Mouse (Mus musculus) E14TG2a.4 (cell line): ENCODE results near the gene Ston2.

Experiments used
- H3K27me3 ChIP-seq: 2 replicates; pipeline ENCODE4 v1.6.1; 2014; ENCODE audit warnings: low read length, control low read depth; ENCODE audit not compliant: insufficient read depth
- H3K36me3 ChIP-seq: 2 replicates; pipeline ENCODE4 v1.6.1; 2014; ENCODE audit warnings: low read length, control low read depth; ENCODE audit not compliant: insufficient read depth
- H3K4me1 ChIP-seq: replicated peaks from 2 replicates; pipeline ENCODE4 v1.6.1; 2014; ENCODE audit warnings: low read depth, low read length, control low read depth
- H3K4me3 ChIP-seq: replicated peaks from 2 replicates; pipeline ENCODE4 v1.5.1; 2014; ENCODE audit warnings: mild to moderate bottlenecking, low read length
- H3K9me3 ChIP-seq: 2 replicates; pipeline ENCODE4 v1.6.1; 2014; ENCODE audit warnings: low read length, control low read depth
- CTCF ChIP-seq: conservative IDR thresholded peaks from 2 replicates; pipeline ENCODE4 v1.5.1; 2014; ENCODE audit warnings: low read length
- NANOG ChIP-seq: IDR thresholded peaks from 2 replicates; pipeline ENCODE4 v1.6.1; 2014; ENCODE audit warnings: borderline replicate concordance, low read length, mixed read lengths
- POU5F1 ChIP-seq: IDR thresholded peaks from 2 replicates; pipeline ENCODE4 v1.6.1; 2014; ENCODE audit warnings: low read length, borderline replicate concordance

The Ston2 gene

GRCm38 (mm10) chr12:91764471-91764870, 23.7 kb downstream of the Ston2 start:
- Histone ChIP-seq H3K36me3 (no peaks in the 10 kb centered on the region; the same call in 1 of the 2 replicates), H3K4me3 (no peak overlapping the region), H3K9me3 (no peaks in the 10 kb centered on the region; the same call in 1 of the 2 replicates), H3K4me1 (peaks cover 30% of the 10 kb centered on the region), H3K27me3 (no peaks in the 10 kb centered on the region)
- TF ChIP-seq POU5F1, result no peak
- TF ChIP-seq NANOG, result no peak
- no peak for TF ChIP-seq CTCF

- Histone ChIP-seq H3K27me3 (no peaks in the 10 kb centered on the region), H3K4me1 (peaks cover 23% of the 10 kb centered on the region), H3K36me3 (no peaks in the 10 kb centered on the region; the same call in 1 of the 2 replicates), H3K9me3 (no peaks in the 10 kb centered on the region; the same call in 1 of the 2 replicates), H3K4me3 (no peak overlapping the region)
- TF ChIP-seq CTCF, result no peak
Measured at GRCm38 (mm10) chr12:91759836-91760235, 28.4 kb downstream of the Ston2 start.

DNA sequence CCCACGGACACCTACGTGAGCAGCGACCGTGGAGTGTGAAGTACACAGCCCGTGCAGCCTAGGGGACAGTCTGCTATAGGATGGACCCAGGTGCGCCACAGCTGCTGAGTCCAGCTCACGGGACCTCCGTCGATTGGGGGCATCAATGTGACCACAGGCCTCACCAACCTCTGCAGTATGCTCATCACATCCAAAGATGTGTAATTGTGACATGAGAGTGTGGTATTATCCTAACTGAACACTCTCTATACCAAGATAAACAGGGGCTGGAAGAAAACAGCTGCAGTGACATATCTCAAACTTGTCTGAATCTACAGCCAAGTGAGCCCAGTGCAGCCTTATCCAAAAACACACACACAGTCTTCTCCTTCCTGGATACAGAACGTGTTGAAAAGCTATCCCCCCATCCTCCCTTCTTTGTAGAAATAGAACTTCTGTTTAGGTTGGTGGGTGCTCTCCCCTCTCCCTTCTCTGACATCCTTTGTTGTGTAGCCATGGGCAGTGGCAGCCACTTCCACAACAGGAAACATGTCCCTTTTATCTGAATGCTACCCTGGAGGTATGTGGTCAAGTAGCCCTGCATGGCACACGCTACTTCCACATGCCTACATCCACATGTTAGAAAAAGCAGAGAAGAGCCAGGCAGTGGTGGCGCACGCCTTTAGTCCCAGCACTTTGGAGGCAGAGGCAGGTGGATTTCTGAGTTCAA, 30.2 kb downstream of the Ston2 start:
- Histone ChIP-seq H3K27me3 (no peaks in the 10 kb centered on the region), H3K9me3 (no peaks in the 10 kb centered on the region; the same call in 1 of the 2 replicates), H3K4me3 (no peak overlapping the region), H3K36me3 (no peaks in the 10 kb centered on the region; the same call in 1 of the 2 replicates), H3K4me1 (peaks cover 16% of the 10 kb centered on the region)
- TF ChIP-seq POU5F1 (no peak), NANOG (no peak), CTCF (no peak)

GRCm38 (mm10) chr12:91756562-91757166, 31.5 kb downstream of the Ston2 start:
- H3K4me3 ChIP-seq, result no peak overlapping the region
- H3K4me1 ChIP-seq, result peaks cover 23% of the 10 kb centered on the region
- no peaks in the 10 kb centered on the region; the same call in 1 of the 2 replicates for H3K36me3 ChIP-seq
- no peaks in the 10 kb centered on the region for H3K27me3 ChIP-seq
- H3K9me3 ChIP-seq, result no peaks in the 10 kb centered on the region; the same call in 1 of the 2 replicates
- TF ChIP-seq CTCF, result no peak
- TF ChIP-seq NANOG, result no peak
- no peak for TF ChIP-seq POU5F1

- Histone ChIP-seq H3K4me3 (no peak overlapping the region), H3K9me3 (no peaks in the 10 kb centered on the region; the same call in 1 of the 2 replicates), H3K27me3 (no peaks in the 10 kb centered on the region), H3K36me3 (no peaks in the 10 kb centered on the region), H3K4me1 (peaks cover 30% of the 10 kb centered on the region)
- no peak for TF ChIP-seq NANOG
- no peak for TF ChIP-seq CTCF
Measured at GRCm38 (mm10) chr12:91754606-91755005, 33.6 kb downstream of the Ston2 start.

GRCm38 (mm10) chr12:91752711-91753110, 35.5 kb downstream of the Ston2 start:
- H3K9me3 ChIP-seq, result no peaks in the 10 kb centered on the region
- no peaks in the 10 kb centered on the region for H3K27me3 ChIP-seq
- no peak overlapping the region for H3K4me3 ChIP-seq
- TF ChIP-seq POU5F1 (no peak), CTCF (no peak), NANOG (no peak)
- H3K36me3 ChIP-seq, result no peaks in the 10 kb centered on the region
- peaks cover 20% of the 10 kb centered on the region for H3K4me1 ChIP-seq

- Histone ChIP-seq H3K4me3 (no peak overlapping the region), H3K4me1 (peaks cover 20% of the 10 kb centered on the region), H3K27me3 (no peaks in the 10 kb centered on the region), H3K9me3 (no peaks in the 10 kb centered on the region), H3K36me3 (no peaks in the 10 kb centered on the region)
- no peak for TF ChIP-seq CTCF
- TF ChIP-seq NANOG, result no peak
- TF ChIP-seq POU5F1, result no peak
Measured at GRCm38 (mm10) chr12:91751893-91752597, 36.1 kb downstream of the Ston2 start.

GRCm38 (mm10) chr12:91749543-91750184, 38.5 kb downstream of the Ston2 start:
- H3K27me3 ChIP-seq, result no peaks in the 10 kb centered on the region
- H3K36me3 ChIP-seq, result no peaks in the 10 kb centered on the region
- H3K9me3 ChIP-seq, result no peaks in the 10 kb centered on the region
- TF ChIP-seq NANOG (no peak), POU5F1 (no peak), CTCF (no peak)
- peaks cover 23% of the 10 kb centered on the region for H3K4me1 ChIP-seq
- H3K4me3 ChIP-seq, result no peak overlapping the region
